In the genomic region with DNA sequence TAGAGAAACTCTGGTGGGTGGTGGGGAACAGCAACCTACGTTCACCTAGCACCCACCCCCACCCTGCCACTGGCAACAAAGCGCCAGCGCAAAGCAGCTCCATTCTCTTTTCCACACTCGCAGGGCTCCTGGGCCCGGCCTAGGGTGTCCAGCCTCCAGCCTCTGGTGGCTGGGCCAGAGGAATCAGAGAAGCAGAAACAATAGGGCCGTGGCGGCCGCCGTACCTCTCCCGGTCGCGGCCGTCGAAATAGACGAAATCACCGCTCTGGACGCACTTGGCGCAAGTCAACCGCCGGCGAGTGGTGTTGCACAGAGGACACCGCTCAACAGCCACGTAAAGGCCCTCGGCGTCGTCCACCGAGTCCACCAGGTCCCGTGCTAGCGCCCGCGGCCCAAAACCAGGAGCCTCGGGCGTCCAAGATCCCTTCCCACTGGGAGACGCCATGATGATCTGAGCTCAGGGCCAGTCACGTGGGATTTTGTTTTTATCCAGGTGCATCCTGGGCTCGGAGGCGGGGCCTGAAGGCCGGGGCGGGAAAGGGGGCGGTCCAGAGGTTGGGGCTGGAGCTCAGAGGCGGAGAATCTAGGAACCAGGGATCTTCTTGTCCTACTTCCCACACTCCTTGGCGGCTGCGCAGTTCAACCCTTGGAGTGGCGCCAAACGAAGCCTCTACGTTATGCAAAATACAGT, we compare ENCODE assay signal across 8 mouse cellular contexts. TPM values are rescaled to one million over a fixed set of nuclear protein-coding genes. Genes with fewer than 3 reads are reported as not detected.
A peak's percentile ranks its signal among the peaks of the same experiment; 100 is the strongest.
DNase-seq lines count a peak whose midpoint lies in the region; ATAC-seq and TF ChIP-seq lines count a peak whose summit lies in the region.

No protein-coding gene starts in this region.

- peaks cover 15% of the 10 kb centered on the region for H3K36me3 ChIP-seq in ES-Bruce4 (ENCODE audit: control insufficient read depth, insufficient read depth, low read length, poor library complexity, severe bottlenecking)
- peaks cover 11% of the 10 kb centered on the region for H3K36me3 ChIP-seq in forebrain, embryonic 13.5 days (ENCODE audit: poor library complexity, severe bottlenecking)
- H3K36me3 ChIP-seq in liver, postnatal 0 days (replicated peaks; ENCODE audit: insufficient read depth, low read length), result peaks cover 3% of the 10 kb centered on the region; the same call in 1 of the 2 replicates
- no peaks in the 10 kb centered on the region for H3K36me3 ChIP-seq in neural tube, embryonic 14.5 days (ENCODE audit: control insufficient read depth, insufficient read depth, low read length)

- H3K27ac ChIP-seq in ES-Bruce4 (ENCODE audit: insufficient read depth, low read length), result peak overlapping the region; percentile 84
- no peak overlapping the region for H3K27ac ChIP-seq in forebrain, embryonic 13.5 days
- peak overlapping the region; percentile 53; the same call in 1 of the 2 replicates for H3K27ac ChIP-seq in liver, postnatal 0 days (ENCODE audit: low read depth)
- peak overlapping the region; percentile 34 for H3K27ac ChIP-seq in neural tube, embryonic 14.5 days (ENCODE audit: low read depth, low read length)

- no peaks in the 10 kb centered on the region for H3K27me3 ChIP-seq in ES-Bruce4 (ENCODE audit: control insufficient read depth, insufficient read depth, low read length, poor library complexity, severe bottlenecking)
- no peaks in the 10 kb centered on the region for H3K27me3 ChIP-seq in forebrain, embryonic 13.5 days
- H3K27me3 ChIP-seq in liver, postnatal 0 days (ENCODE audit: insufficient read depth, low read length), result no peaks in the 10 kb centered on the region
- no peaks in the 10 kb centered on the region for H3K27me3 ChIP-seq in neural tube, embryonic 14.5 days (ENCODE audit: control insufficient read depth, insufficient read depth, low read length)

- TF ChIP-seq CTCF in ES-Bruce4 (IDR thresholded peaks at IDR 0.05; ENCODE audit: low read depth, low read length), result no peak
- TF ChIP-seq CTCF in liver, postnatal 0 days (IDR thresholded peaks at IDR 0.05; ENCODE audit: low read depth), result no peak

- intact Hi-C loops in heart, postnatal 10 days (cut with DNase I), result no loop called here

- H3K9ac ChIP-seq in ES-Bruce4 (ENCODE audit: low read depth, poor library complexity, severe bottlenecking), result peak overlapping the region; percentile 85
- peak overlapping the region; percentile 75 for H3K9ac ChIP-seq in forebrain, embryonic 13.5 days
- H3K9ac ChIP-seq in liver, postnatal 0 days (replicated peaks), result peak overlapping the region; percentile 85
- H3K9ac ChIP-seq in neural tube, embryonic 14.5 days (replicated peaks; ENCODE audit: low read depth, low read length), result peak overlapping the region; percentile 80

- H3K4me2 ChIP-seq in forebrain, embryonic 13.5 days, result peak overlapping the region; percentile 80
- peak overlapping the region; percentile 91 for H3K4me2 ChIP-seq in liver, postnatal 0 days (ENCODE audit: low read depth, low read length)
- peak overlapping the region; percentile 85 for H3K4me2 ChIP-seq in neural tube, embryonic 14.5 days (ENCODE audit: low read depth, low read length)

- DNase-seq in heart, postnatal 10 days, result peak; percentile 96 to 98
- DNase-seq in large intestine, adult 2 months (ENCODE audit: low read depth, low spot score), result peak; percentile 93
- DNase-seq in liver, postnatal 0 days, result peak; percentile 98
- peak; percentile 99 for DNase-seq in testis, postnatal 10 days (ENCODE audit: low spot score)

- peak overlapping the region; percentile 83 for H3K4me3 ChIP-seq in ES-Bruce4 (ENCODE audit: low read depth, low read length)
- H3K4me3 ChIP-seq in forebrain, embryonic 13.5 days, result peak overlapping the region; percentile 81
- H3K4me3 ChIP-seq in liver, postnatal 0 days (ENCODE audit: low read depth, low read length), result peak overlapping the region; percentile 82
- H3K4me3 ChIP-seq in neural tube, embryonic 14.5 days (ENCODE audit: low read depth, low read length), result peak overlapping the region; percentile 90

- under 1% methylated on average over 46 of the region's 46 CpGs for WGBS in forebrain, embryonic 13.5 days
- WGBS in large intestine, adult 2 months, result under 1% methylated on average over 46 of the region's 46 CpGs
- WGBS in liver, postnatal 0 days (ENCODE audit: insufficient replicate concordance), result under 1% methylated on average over 46 of the region's 46 CpGs
- WGBS in neural tube, embryonic 14.5 days, result under 1% methylated on average over 46 of the region's 46 CpGs

- peaks cover 3% of the 10 kb centered on the region for H3K4me1 ChIP-seq in ES-Bruce4 (ENCODE audit: control insufficient read depth, insufficient read depth, low read length)
- peaks cover 9% of the 10 kb centered on the region for H3K4me1 ChIP-seq in forebrain, embryonic 13.5 days
- H3K4me1 ChIP-seq in liver, postnatal 0 days (ENCODE audit: insufficient read depth), result peaks cover 20% of the 10 kb centered on the region
- H3K4me1 ChIP-seq in neural tube, embryonic 14.5 days (ENCODE audit: control insufficient read depth, insufficient read depth, low read length), result peaks cover 10% of the 10 kb centered on the region; the same call in 1 of the 2 replicates

- TF ChIP-seq POLR2A in ES-Bruce4 (IDR thresholded peaks at IDR 0.05; ENCODE audit: insufficient read depth, low read length), result peak; percentile 69

- peak; percentile 99 for ATAC-seq in cerebellum, adult (ENCODE audit: insufficient number of reproducible peaks, low FRiP score, low TSS enrichment)
- ATAC-seq in forebrain, embryonic 13.5 days, result peak; percentile 100
- ATAC-seq in liver, postnatal 0 days, result peak; percentile 96
- peak; percentile 99 for ATAC-seq in neural tube, embryonic 14.5 days (ENCODE audit: low read depth)

- H3K9me3 ChIP-seq in ES-Bruce4 (replicated peaks; ENCODE audit: control insufficient read depth, insufficient read depth, low read length, poor library complexity, severe bottlenecking), result no peaks in the 10 kb centered on the region
- H3K9me3 ChIP-seq in forebrain, embryonic 13.5 days (replicated peaks), result no peaks in the 10 kb centered on the region
- no peaks in the 10 kb centered on the region for H3K9me3 ChIP-seq in liver, postnatal 0 days (ENCODE audit: low read length)
- no peaks in the 10 kb centered on the region for H3K9me3 ChIP-seq in neural tube, embryonic 14.5 days (ENCODE audit: control insufficient read depth, low read length)

- TF ChIP-seq EP300 in ES-Bruce4 (IDR thresholded peaks at IDR 0.05; ENCODE audit: insufficient read depth, low read depth, low read length), result no peak
- TF ChIP-seq EP300 in liver, postnatal 0 days (IDR thresholded peaks at IDR 0.05; ENCODE audit: low read depth), result peak; percentile 61; the same call in 1 of the 2 replicates

RNA-seq across cellular contexts. Expression of a gene that starts 2.3 kb away (rescaled TPM):
- 13.6 and 24.5 TPM in 2 replicates for polyA plus RNA-seq in ES-Bruce4 (2011; ENCODE audit: insufficient read depth, insufficient read length, low read depth, missing spikeins)
- polyA plus RNA-seq in forebrain, embryonic 13.5 days (2015; fragmentation: Nextera tagmentation; extraction: Ambion mirVana), result 17.9 and 19.2 TPM in 2 replicates
- 1 to 10 TPM; 7.6 to 9.3 TPM for total RNA-seq in heart, postnatal 10 days (2021)
- polyA plus RNA-seq in large intestine, adult 2 months (2012; rRNA removed), result 5.5 and 6.8 TPM in 2 replicates
- polyA plus RNA-seq in liver, postnatal 0 days (2015; fragmentation: Nextera tagmentation; extraction: Ambion mirVana), result 5.6 and 6.3 TPM in 2 replicates
- polyA plus RNA-seq in neural tube, embryonic 14.5 days (2014; fragmentation: Nextera tagmentation; extraction: Ambion mirVana), result 18.3 TPM in 2 replicates
